Mouse (Mus musculus) CD4-positive naive resting alpha-beta T cell, adult 76 days (primary cell): Measurements from ENCODE around the gene Akr1b8. TPM values are rescaled to one million over a fixed set of nuclear protein-coding genes. Genes with fewer than 3 reads are reported as not detected.

Source experiments
- total RNA-seq: library from RNA; stranded (reverse); gene quantifications from one replicate; pipeline ENCODE4 v1.2.4, GENCODE M21; 2023

Gene Akr1b8
- not detected for total RNA-seq

GRCm38 (mm10) chr6:34353658-34354353, at the start of gene Akr1b8:
Gene Akr1b8 (plus strand): TSS chr6:34354119.

GRCm38 (mm10) chr6:34316854-34317771, 36.8 kb upstream of the Akr1b8 start, which contains the start of gene Akr1b3:
Gene Akr1b3 (minus strand): TSS chr6:34317478.

GRCm38 (mm10) chr6:34384110-34384661, 30.3 kb downstream of the Akr1b8 start, which contains the start of gene Akr1b10:
Gene Akr1b10 (plus strand): TSS chr6:34384218.

GRCm38 (mm10) chr6:34412023-34412422, 58.1 kb downstream of the Akr1b8 start, which contains the start of gene Akr1b7:
Gene Akr1b7 (plus strand): TSS chr6:34412334.

Other genes with a start within 250 kb of the Akr1b8 start
- 19.4 TPM for gene Slc35b4, start 177.0 kb upstream of the Akr1b8 start, total RNA-seq
- gene Akr1b3, start 36.6 kb upstream of the Akr1b8 start, total RNA-seq = 121 TPM
- gene Akr1b10, start 30.1 kb downstream of the Akr1b8 start, total RNA-seq = 22.0 TPM
- not detected for gene Akr1b7, start 58.2 kb downstream of the Akr1b8 start, total RNA-seq
- 58.4 TPM for gene Bpgm, start 122.1 kb downstream of the Akr1b8 start, total RNA-seq
- 1.1 TPM for gene Cald1, start 244.4 kb downstream of the Akr1b8 start, total RNA-seq